Mouse (Mus musculus) ES-E14 (cell line): ENCODE measurements at regions not wholly inside any gene's neighbourhood (a gene's known extent, or its start where the extent isn't known, plus 50 kb on each side); places are given as distances from the start of the nearest gene placed in this dataset.
A peak's percentile ranks its signal among the peaks of the same experiment; 100 is the strongest.

Experiments used
- DNase-seq: peaks from one replicate; pipeline ENCODE4 v3.0.0-alpha.2; 2013; ENCODE audit warnings: low read depth, low spot score
- H3K27ac ChIP-seq: 2 replicates; pipeline ENCODE4 v1.5.1; 2012; ENCODE audit warnings: low read depth, mild to moderate bottlenecking, low read length, moderate library complexity, mixed read lengths; ENCODE audit not compliant: poor library complexity, insufficient read depth, severe bottlenecking
- H3K36me3 ChIP-seq: 2 replicates; pipeline ENCODE4 v1.6.1; 2012; ENCODE audit warnings: mild to moderate bottlenecking, low read length, moderate library complexity, mixed read lengths; ENCODE audit not compliant: control insufficient read depth, poor library complexity, insufficient read depth, severe bottlenecking
- H3K4me1 ChIP-seq, 2 experiments: fragments of 150-350 bp in 1 of 2; sonication (generic) in 1 of 2; 2 replicates each; pipeline ENCODE4 v1.6.1; 2012; ENCODE audit warnings: low read length in 2 of 2, mild to moderate bottlenecking in 1 of 2, mixed read lengths in 1 of 2; ENCODE audit not compliant: control insufficient read depth in 2 of 2, insufficient read depth in 2 of 2, poor library complexity in 1 of 2
- H3K4me3 ChIP-seq, 2 experiments: fragments of 150-350 bp in 1 of 2; sonication (generic) in 1 of 2; 2 replicates each; pipeline ENCODE4 v1.5.1; 2012; ENCODE audit warnings: low read length in 2 of 2, low read depth in 1 of 2, mild to moderate bottlenecking in 1 of 2, mixed read lengths in 1 of 2; ENCODE audit not compliant: insufficient read depth in 1 of 2, poor library complexity in 1 of 2, severe bottlenecking in 1 of 2
- H3K9ac ChIP-seq: 2 replicates; pipeline ENCODE4 v1.6.1; 2012; ENCODE audit warnings: low read depth, mild to moderate bottlenecking, low read length, mixed read lengths; ENCODE audit not compliant: poor library complexity, insufficient read depth, severe bottlenecking
- H3K9me3 ChIP-seq: fragments of 150-350 bp; sonication (generic); 2 replicates; pipeline ENCODE4 v1.6.1; 2012; ENCODE audit warnings: low read depth, mild to moderate bottlenecking, low read length; ENCODE audit not compliant: control insufficient read depth, insufficient read depth
- CHD2 ChIP-seq: IDR thresholded peaks from 2 replicates; pipeline ENCODE4 v1.6.1; 2014; ENCODE audit warnings: mild to moderate bottlenecking, low read depth, low read length, inconsistent platforms
- HCFC1 ChIP-seq: IDR thresholded peaks from 2 replicates; pipeline ENCODE4 v1.6.1; 2012; ENCODE audit warnings: low read length, inconsistent platforms, borderline replicate concordance; ENCODE audit not compliant: insufficient read depth
- MAFK ChIP-seq: IDR thresholded peaks from 2 replicates; pipeline ENCODE4 v1.6.1; 2014; ENCODE audit warnings: mild to moderate bottlenecking, low read depth, low read length, inconsistent platforms; ENCODE audit not compliant: insufficient read depth
- ZC3H11A ChIP-seq: IDR thresholded peaks from 2 replicates; pipeline ENCODE4 v1.6.1; 2012; ENCODE audit warnings: low read depth, mild to moderate bottlenecking, inconsistent platforms, low read length, borderline replicate concordance
- ZNF384 ChIP-seq: IDR thresholded peaks from 2 replicates; pipeline ENCODE4 v1.6.1; 2012; ENCODE audit warnings: low read depth, low read length, inconsistent platforms
- in situ Hi-C, 2 experiments: fragments of 600-800 bp; cut with MboI; formaldehyde crosslinking; loops; one replicate each; pipeline ENCODE4 v1.15.1; 2025; ENCODE audit warnings: low sequenced_read_pairs in 2 of 2, inconsistent platforms in 1 of 2; ENCODE audit not compliant: unreplicated experiment in 2 of 2

- TF ChIP-seq CHD2: no peak
- TF ChIP-seq ZC3H11A: no peak
- no peak for TF ChIP-seq HCFC1
- TF ChIP-seq MAFK: no peak
- no peak for TF ChIP-seq ZNF384
- Histone ChIP-seq H3K4me3 (no peak overlapping the region), H3K9me3 (no peaks in the 10 kb centered on the region), H3K4me1 (no peaks in the 10 kb centered on the region), H3K36me3 (no peaks in the 10 kb centered on the region), H3K27ac (no peak overlapping the region), H3K9ac (no peak overlapping the region)
- in situ Hi-C loops: no loop called here
- no peak for DNase-seq
Observed at GRCm38 (mm10) chr1:169367316-169367715, 163.9 kb downstream of the Nuf2 start.

DNA sequence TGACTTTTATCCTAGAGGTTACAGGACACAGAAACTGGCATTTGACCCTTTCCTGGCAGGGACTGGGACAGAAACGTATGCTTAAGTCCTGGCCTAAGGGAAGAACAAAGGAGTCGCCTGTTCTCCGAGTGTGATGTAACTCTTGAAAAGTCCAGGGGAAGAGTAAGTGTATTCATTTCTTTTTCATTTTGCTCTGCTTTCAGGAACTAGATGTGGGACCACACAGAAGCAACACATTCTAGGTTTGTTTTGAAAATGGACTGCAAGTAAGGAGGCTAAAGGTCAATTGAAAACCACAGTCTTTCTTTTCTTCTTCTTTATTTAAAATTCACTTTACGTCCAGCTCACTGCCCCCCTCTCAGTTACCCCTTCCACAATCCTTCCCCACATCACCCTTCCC is 168.7 kb downstream of the Nuf2 start:
- Histone ChIP-seq H3K4me1 (no peaks in the 10 kb centered on the region), H3K4me3 (no peak overlapping the region), H3K9me3 (no peaks in the 10 kb centered on the region), H3K9ac (no peak overlapping the region), H3K27ac (no peak overlapping the region), H3K36me3 (no peaks in the 10 kb centered on the region)
- in situ Hi-C loops: no loop called here
- DNase-seq: no peak
- TF ChIP-seq MAFK (no peak), CHD2 (no peak), ZNF384 (no peak), HCFC1 (no peak), ZC3H11A (no peak)

DNA sequence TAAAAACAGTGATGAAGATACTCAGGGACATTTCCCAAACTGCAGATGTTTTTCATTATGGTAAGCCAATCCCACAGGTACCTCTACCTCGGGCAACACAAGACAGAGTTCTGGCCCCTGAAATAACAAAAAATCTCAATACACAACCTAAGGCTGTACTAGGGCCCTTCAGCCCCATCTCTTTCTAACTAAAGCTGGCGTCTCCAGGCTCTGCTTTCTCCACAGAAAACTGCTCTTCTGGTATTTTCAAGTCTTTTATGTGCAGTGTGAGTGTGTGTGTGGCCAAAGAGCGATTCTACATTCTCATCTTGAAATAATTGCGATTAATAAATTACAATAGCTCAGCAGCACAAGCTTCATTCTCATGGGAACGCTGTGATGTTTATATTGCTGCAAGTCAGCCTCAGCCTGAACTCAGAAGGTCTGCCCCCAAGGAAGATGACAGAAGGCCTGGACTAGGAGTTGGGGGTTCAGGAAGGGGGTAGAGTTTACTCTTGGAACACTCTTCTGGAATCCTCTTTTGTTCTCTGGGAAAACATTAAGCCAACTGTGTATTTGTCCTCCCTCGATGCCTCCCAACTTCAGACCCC is 173.5 kb downstream of the Nuf2 start:
- Histone ChIP-seq H3K4me1 (no peaks in the 10 kb centered on the region), H3K4me3 (no peak overlapping the region), H3K36me3 (no peaks in the 10 kb centered on the region), H3K9me3 (no peaks in the 10 kb centered on the region), H3K27ac (no peak overlapping the region), H3K9ac (no peak overlapping the region)
- in situ Hi-C loops: no loop called here
- TF ChIP-seq MAFK (no peak), CHD2 (no peak), HCFC1 (no peak), ZC3H11A (no peak), ZNF384 (no peak)
- DNase-seq: no peak

DNA sequence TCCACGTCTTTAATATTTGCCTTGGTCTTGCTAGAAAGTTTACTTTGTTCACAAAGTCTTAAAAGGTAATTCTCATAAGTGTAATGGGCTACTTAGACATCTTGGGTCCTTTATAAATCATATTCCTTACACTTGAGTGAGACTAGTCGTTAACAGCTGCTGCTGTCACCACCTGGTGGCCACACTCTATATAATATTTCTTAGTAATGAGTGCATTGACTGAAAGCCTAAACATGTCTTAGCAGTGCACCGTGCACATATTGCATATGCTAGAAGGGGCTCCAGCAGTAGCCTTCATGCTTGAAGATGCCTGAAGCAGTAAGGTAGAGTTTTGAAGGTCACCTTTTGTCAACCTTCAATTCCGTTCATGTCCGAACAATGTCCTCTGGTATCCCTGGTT is 177.2 kb downstream of the Nuf2 start:
- Histone ChIP-seq H3K9ac (no peak overlapping the region), H3K4me3 (no peak overlapping the region), H3K9me3 (no peaks in the 10 kb centered on the region), H3K27ac (no peak overlapping the region), H3K36me3 (no peaks in the 10 kb centered on the region), H3K4me1 (no peaks in the 10 kb centered on the region)
- DNase-seq: no peak
- TF ChIP-seq HCFC1 (no peak), ZNF384 (no peak)
- in situ Hi-C loops: no loop called here

DNA sequence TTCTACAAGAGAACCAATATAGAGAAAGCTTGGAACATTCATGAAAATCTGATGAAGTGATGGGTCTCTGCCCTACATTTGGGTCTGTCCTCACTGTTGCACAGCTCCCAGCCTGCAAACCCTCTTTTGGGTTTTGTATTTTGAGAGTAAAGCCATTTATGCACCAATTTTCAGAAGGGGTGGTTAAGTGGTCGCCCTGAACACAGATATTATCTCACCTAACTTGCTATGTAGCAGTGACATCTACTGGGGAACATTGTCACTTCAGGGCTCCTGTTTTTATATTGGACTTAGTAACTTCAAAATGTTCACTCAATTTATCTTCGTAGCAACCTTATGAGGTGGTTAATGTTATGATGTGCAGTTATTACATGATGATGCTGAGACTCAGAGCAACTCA is 183.6 kb downstream of the Nuf2 start:
- no peaks in the 10 kb centered on the region for H3K36me3 ChIP-seq
- no peak overlapping the region for H3K4me3 ChIP-seq
- no peak for TF ChIP-seq CHD2
- 0 out of 2 replicates have a peak, but pooled peaks have one; percentile 12 for TF ChIP-seq ZC3H11A
- no peaks in the 10 kb centered on the region for H3K9me3 ChIP-seq
- H3K27ac ChIP-seq: no peak overlapping the region
- in situ Hi-C loops: no loop called here
- H3K9ac ChIP-seq: no peak overlapping the region
- no peaks in the 10 kb centered on the region for H3K4me1 ChIP-seq
- no peak for DNase-seq
